Mouse (Mus musculus) CD4-positive helper T cell, adult 2 months (primary cell): ENCODE data around the gene Crebbp.
"Not testable (repeated sequence)": the region's sequence is repeated elsewhere in the genome, so short reads cannot be mapped to it uniquely, and the experiment has no call there.

Source experiments
- DNase-seq: peaks from one replicate; pipeline ENCODE4 v3.0.0-alpha.2; 2012; ENCODE audit warnings: low read depth, missing footprints, low spot score

Crebbp gene

GRCm38 (mm10) chr16:4213799-4214551, at the start of gene Crebbp:
Crebbp (minus strand) TSS chr16:4213997.
- DNase-seq, result peak; percentile 95

DNA sequence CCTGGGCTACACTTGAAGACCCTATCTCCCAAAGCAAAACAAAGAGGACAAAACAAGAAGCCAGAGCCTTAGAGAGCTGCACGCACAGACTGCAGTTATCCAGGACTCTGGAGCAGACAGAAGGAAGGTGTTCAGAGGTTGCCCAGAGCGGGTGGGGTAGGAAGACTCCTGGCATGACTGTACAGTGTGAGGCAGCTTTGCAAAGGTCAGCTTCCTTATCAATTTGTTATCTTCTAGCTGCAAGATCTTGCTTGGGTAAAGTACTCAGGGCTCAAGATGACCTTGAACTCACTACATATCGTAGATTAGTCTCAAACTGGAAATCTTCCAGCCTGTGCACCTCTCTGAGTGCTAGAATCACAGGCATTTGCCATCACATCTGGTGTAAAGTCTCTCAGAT, 49.7 kb upstream of the Crebbp start:
- DNase-seq, result no peak

DNA sequence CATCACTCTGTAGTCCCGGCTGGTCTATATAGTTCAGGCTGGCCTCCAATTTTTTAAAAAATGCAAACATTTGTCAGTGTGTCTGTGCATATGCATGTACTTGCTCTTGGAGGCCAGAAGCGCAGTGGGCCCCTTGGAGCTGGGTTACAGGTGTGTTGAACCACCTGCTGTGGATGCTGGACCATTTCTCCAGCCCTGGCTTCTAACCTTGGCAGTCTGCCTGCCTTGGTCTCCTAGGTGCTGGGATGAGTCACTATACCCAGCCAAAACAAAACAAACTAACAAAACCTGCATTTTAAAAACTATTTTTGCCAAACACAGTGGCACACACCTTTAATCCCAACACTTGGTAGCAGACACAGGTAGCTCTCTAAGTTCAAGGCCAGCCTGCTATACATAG, 43.7 kb upstream of the Crebbp start:
- DNase-seq, result no peak

- DNase-seq, result no peak
Measured at GRCm38 (mm10) chr16:4248791-4249190, 35.0 kb upstream of the Crebbp start.

GRCm38 (mm10) chr16:4245241-4245640, 31.4 kb upstream of the Crebbp start:
- DNase-seq, result not testable (repeated sequence)

DNA sequence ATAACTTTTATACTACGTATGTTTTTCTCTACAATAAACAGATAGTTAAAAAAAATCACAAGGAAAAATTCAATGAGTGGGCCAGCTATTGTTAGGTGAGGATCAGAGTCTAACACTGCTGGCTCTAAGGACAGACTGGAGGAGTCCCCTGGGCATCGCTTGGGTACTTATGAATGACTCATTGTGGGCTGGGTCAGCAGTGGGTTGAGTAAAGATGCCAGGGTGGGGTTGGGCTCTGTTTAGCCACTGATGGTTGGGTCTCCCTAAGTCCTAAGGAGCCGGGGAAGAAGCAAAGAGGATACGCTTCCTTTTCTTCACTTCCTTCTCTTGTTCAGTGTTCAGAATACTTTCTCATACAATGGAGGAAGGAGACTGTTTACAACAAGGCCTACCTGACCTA, 22.3 kb upstream of the Crebbp start:
- DNase-seq, result no peak

DNA sequence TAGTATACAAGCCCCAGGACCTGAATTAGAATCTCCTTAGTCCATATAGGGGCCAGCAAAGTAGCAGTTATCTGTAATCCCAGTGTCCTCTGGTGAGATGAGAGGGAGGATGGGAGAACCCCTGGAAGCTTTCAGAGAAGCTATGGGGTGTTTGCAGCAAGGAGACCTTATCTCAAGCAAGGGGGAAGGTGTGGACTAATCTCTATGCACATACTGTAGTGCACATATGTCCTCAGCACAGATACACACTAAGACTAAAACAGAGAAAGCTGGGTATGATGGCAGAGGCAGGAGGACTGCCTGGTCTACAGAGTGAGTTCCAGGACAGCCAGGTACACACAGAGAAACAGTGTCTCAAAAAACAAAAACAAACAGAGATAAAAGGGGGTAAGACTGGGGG, 21.8 kb upstream of the Crebbp start:
- DNase-seq, result no peak

- DNase-seq, result no peak
Measured at GRCm38 (mm10) chr16:4225841-4226240, 12.0 kb upstream of the Crebbp start.

- no peak for DNase-seq
Measured at GRCm38 (mm10) chr16:4214631-4215240, 939 bp upstream of the Crebbp start.

DNA sequence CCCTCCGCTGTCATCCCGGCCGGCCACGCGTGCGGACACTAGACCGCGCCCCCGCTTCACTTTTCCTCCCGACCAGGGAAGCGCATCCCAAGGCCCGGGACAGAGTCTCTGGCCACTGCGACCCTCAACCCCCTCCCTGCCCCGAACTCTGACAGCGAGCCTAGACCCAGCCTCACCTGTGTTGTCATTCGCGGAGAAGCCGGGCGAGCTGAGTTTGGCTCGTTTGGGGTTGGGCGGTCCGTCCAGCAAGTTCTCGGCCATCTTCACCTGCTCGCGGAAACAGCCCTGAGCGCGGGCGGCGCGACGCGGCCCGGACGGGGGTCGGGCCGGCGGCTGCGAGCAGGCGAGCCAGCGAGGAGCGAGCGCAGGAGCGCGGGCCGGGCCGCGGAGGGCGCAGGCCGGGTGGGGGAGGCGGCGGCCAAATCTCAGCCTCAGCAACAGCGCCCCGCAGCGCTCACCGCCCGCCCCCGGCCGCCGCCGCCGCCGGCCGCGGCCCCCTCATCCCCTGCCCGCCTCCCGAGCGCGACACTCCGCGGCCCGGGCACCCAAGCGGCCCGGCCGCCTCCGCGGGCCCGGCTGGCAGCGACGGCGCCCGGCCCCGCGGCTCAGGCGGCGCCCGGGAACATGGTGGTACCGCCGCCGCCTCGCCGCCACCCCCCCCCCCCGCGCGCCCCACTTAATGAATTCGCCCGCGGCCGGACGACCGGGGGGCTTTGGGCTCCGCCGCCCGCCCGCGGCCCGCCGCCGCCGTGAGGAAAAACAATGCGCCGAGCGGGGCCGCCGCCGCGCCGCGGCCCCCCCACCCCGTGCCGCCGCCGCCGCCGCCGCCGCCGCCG, 616 bp downstream of the Crebbp start:
- DNase-seq, result peak; percentile 75

DNA sequence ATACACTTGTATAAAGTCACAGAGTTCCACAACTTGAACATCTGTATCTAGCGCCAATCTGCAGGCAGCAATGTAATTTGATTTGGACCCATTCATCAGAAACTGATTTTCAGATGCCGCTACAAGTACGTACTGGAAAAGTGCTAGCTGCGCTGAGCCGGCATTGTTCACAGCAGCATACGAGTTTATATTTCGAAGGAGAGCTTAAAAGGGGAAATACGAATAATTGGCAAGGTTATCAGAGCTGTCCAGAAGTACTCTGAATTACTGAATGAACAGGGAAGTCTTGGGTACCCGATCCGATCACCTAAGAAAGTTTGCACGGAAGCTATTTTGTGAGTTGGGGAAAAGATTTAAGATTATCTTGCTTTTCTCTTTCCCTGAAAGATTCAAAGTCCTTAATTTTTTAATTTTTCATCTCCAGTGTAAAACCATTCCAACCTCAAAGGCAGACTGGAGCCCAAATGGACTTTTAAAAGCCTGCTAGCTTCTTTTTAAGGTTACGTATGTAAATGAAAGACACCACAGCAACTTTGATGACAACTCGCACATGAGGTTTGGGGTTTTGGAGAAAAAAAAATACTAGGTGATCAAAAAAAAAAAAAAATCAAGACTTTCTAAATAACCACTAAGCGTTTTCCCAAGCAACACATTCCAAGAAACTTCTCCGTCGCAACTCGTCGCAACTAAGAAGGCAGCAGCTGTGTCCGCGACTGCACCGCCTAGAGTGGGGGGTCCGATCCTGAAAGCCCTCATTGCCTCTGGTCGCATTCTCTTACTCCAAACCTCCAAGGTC, 1.4 kb downstream of the Crebbp start:
- DNase-seq, result peak; percentile 57

- no peak for DNase-seq
Measured at GRCm38 (mm10) chr16:4210290-4210689, 3.5 kb downstream of the Crebbp start.

DNA sequence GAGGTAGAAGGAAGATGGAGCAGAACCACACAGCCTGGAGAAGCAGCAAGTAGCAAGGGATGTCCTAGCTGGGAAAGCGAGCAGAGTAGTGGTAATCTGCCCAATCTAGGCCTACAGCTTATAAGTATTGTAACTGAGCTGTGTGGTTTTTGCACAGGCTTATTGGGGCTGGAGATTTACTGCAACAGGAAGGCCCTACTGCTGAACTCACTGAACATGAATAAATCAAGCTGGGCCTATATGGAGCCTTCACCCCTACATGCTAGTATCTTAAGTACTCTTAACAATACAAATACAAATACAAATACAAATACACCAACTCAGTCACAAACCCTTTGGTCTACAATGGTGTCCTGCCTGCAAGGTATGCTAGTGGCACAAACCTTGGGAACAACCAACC, 10.2 kb downstream of the Crebbp start:
- DNase-seq, result no peak

DNA sequence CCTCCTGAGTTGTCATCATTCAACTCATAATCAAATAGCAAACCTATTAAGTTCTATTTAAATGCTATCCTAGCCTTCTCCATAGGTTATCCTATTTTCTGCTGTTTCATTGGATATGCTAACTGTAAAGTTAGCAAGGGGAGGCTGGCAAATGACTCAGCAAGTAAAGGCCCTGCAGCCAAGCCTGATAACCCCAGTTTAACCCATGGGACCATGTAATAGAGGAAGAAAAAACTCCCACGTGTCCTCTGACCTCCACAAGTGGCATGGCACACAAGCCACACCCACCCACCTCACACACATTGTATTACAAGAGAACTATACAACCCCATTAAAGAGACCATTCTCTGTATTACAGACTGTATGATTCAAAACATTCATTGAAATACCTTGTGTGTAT, 13.8 kb downstream of the Crebbp start:
- no peak for DNase-seq

- DNase-seq, result no peak
Measured at GRCm38 (mm10) chr16:4199566-4199965, 14.2 kb downstream of the Crebbp start.

- DNase-seq, result no peak
Measured at GRCm38 (mm10) chr16:4198004-4198403, 15.8 kb downstream of the Crebbp start.

GRCm38 (mm10) chr16:4190166-4190565, 23.6 kb downstream of the Crebbp start:
- DNase-seq, result no peak

GRCm38 (mm10) chr16:4175134-4175533, 38.7 kb downstream of the Crebbp start:
- DNase-seq, result no peak

GRCm38 (mm10) chr16:4169530-4169929, 44.3 kb downstream of the Crebbp start:
- no peak for DNase-seq

- DNase-seq, result no peak
Measured at GRCm38 (mm10) chr16:4168476-4168875, 45.3 kb downstream of the Crebbp start.

DNA sequence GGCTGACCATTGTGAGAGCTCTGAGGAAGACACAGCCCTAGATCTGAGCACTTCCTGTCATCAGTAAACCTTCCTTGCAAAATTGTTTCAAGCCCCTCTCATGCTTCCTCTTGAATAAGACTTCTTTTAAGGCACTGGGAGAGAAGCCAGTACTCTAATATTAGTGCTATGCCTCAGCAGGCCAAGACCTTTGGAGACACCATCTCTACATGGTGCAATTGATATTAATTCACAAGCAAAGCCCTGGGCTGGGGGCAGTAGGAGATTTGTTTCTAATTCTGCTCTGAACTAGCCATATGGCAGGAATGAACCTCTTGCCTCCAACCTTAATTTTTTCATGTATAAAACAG, 52.9 kb downstream of the Crebbp start:
- no peak for DNase-seq
